Mouse (Mus musculus): ENCODE measurements around the gene Tm4sf19. TPM values are rescaled to one million over a fixed set of nuclear protein-coding genes. Genes with fewer than 3 reads are reported as not detected.

The Tm4sf19 gene
- 0.14 TPM in 1 of 2 replicates, not detected in the other for polyA plus RNA-seq (2014; fragmentation: Nextera tagmentation; extraction: Ambion mirVana)

DNA sequence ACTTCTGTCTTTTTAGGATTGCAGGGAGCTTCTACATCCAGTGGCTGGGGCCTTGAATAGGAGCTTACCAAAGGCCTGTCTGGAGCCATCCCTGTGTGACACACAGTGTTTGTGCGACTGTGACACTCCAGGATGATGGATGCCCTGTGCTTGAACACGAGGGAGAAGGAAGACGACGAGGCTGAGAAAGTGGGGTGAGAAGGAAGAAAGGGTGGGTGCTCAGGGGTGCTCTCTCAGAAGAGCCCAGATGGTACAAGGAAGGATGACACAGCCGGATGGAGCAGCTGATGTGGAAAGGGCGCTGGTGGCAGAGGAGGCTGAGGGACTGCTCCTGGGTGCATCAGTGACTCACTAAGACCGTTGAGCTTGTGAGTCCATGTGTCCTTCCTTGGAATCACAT is at the start of gene Tm4sf19:
TSS of gene Tm4sf19 (plus strand) at position 240 of the 400 bp plus-strand sequence.
- H3K27me3 ChIP-seq (replicated peaks; ENCODE audit: control insufficient read depth, insufficient read depth, low read length): no peaks in the 10 kb centered on the region
- H3K9me3 ChIP-seq (ENCODE audit: control insufficient read depth, low read length): no peaks in the 10 kb centered on the region
- H3K36me3 ChIP-seq (ENCODE audit: control insufficient read depth, insufficient read depth, low read length): no peaks in the 10 kb centered on the region
- ATAC-seq (ENCODE audit: low read depth) (no peak), DNase-seq (ENCODE audit: low spot score) (no peak)
- H3K4me1 ChIP-seq (ENCODE audit: control insufficient read depth, insufficient read depth, low read length): no peaks in the 10 kb centered on the region; the same call in 1 of the 2 replicates
- H3K4me3 ChIP-seq (ENCODE audit: low read depth, low read length): no peak within 1 kb of the TSS
- 87% methylated on average over 7 of the region's 7 CpGs for WGBS
- H3K27ac ChIP-seq (replicated peaks; ENCODE audit: low read depth, low read length): no peak within 1 kb of the TSS
- H3K9ac ChIP-seq (ENCODE audit: low read depth, low read length): no peak within 1 kb of the TSS
- no peak within 1 kb of the TSS for H3K4me2 ChIP-seq (ENCODE audit: low read depth, low read length)

DNA sequence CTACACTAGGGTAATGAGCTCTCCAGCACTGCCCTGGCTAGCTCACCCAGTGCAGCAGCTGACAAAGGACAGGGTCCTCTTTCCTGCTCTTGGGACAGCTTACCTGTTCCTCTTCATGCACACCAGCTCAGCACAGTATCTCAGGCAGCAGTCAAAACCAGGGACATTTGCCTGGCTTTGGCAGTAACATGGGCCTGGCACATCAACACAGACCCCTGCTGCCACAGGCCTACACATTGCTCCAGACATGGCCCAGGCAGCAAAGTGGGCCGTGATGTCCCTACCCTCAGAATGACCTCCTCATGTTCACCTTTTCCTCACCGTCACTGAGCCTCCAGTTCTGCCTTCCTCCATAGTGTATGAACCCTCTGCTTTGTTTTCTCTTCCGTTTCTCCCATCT is 49.5 kb upstream of the Tm4sf19 start:
- Histone ChIP-seq H3K4me3 (ENCODE audit: low read depth, low read length) (no peak overlapping the region), H3K27ac (replicated peaks; ENCODE audit: low read depth, low read length) (no peak overlapping the region), H3K4me2 (ENCODE audit: low read depth, low read length) (no peak overlapping the region), H3K9ac (ENCODE audit: low read depth, low read length) (no peak overlapping the region), H3K27me3 (replicated peaks; ENCODE audit: control insufficient read depth, insufficient read depth, low read length) (no peaks in the 10 kb centered on the region), H3K36me3 (ENCODE audit: control insufficient read depth, insufficient read depth, low read length) (peaks cover 24% of the 10 kb centered on the region), H3K9me3 (ENCODE audit: control insufficient read depth, low read length) (no peaks in the 10 kb centered on the region), H3K4me1 (ENCODE audit: control insufficient read depth, insufficient read depth, low read length) (no peaks in the 10 kb centered on the region)
- no peak for ATAC-seq (ENCODE audit: low read depth)
- 85% methylated on average over 3 of the region's 3 CpGs for whole genome bisulfite sequencing
- no peak for DNase-seq (ENCODE audit: low spot score)

DNA sequence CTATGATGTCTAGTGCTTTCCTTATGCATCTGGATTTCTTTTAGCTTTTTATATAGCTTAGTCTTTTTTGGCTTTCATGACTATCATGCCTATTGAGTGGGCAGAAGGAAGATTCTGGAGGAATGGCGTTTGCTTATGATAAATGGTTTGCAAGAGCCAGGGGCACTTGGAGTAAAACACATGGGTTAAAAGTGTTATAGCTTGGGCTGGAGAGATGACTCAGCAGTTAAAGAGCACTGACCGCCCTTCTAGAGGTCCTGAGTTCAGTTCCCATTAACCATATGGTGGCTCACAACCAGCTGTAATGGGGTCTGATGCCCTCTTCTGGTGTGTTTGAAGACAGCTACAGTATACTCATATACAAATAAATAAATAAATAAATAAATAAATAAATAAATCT is 36.8 kb upstream of the Tm4sf19 start:
- 89% methylated on average over 2 of the region's 2 CpGs for WGBS
- Histone ChIP-seq H3K36me3 (ENCODE audit: control insufficient read depth, insufficient read depth, low read length) (peaks cover 50% of the 10 kb centered on the region), H3K27me3 (replicated peaks; ENCODE audit: control insufficient read depth, insufficient read depth, low read length) (no peaks in the 10 kb centered on the region), H3K4me2 (ENCODE audit: low read depth, low read length) (no peak overlapping the region), H3K27ac (replicated peaks; ENCODE audit: low read depth, low read length) (no peak overlapping the region), H3K9me3 (ENCODE audit: control insufficient read depth, low read length) (no peaks in the 10 kb centered on the region), H3K4me1 (ENCODE audit: control insufficient read depth, insufficient read depth, low read length) (no peaks in the 10 kb centered on the region), H3K9ac (ENCODE audit: low read depth, low read length) (no peak overlapping the region), H3K4me3 (ENCODE audit: low read depth, low read length) (no peak overlapping the region)
- no peak for DNase-seq (ENCODE audit: low spot score)
- no peak for ATAC-seq (ENCODE audit: low read depth)

DNA sequence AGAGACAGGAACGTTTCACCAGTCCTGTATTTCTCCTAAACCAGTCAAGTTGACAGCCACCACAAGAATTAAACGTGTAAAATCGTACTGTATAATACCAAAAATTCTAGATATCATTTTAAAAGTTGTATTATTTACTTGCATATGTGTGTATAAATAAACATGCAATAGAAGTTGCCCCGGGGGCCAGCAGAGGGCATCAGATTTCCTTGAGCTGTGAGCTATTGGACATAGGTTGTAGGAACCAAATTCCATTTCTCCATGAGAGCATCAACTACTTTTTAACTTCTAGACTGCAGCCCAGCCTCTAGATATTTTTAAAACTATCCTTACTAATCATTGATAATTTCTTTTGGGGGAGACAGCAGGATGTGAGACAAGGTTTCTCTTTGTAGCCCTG is 29.0 kb upstream of the Tm4sf19 start:
- Histone ChIP-seq H3K9ac (ENCODE audit: low read depth, low read length) (no peak overlapping the region), H3K36me3 (ENCODE audit: control insufficient read depth, insufficient read depth, low read length) (peaks cover 77% of the 10 kb centered on the region), H3K4me2 (ENCODE audit: low read depth, low read length) (no peak overlapping the region), H3K27ac (replicated peaks; ENCODE audit: low read depth, low read length) (no peak overlapping the region), H3K27me3 (replicated peaks; ENCODE audit: control insufficient read depth, insufficient read depth, low read length) (no peaks in the 10 kb centered on the region), H3K4me3 (ENCODE audit: low read depth, low read length) (no peak overlapping the region), H3K9me3 (ENCODE audit: control insufficient read depth, low read length) (no peaks in the 10 kb centered on the region), H3K4me1 (ENCODE audit: control insufficient read depth, insufficient read depth, low read length) (no peaks in the 10 kb centered on the region)
- DNase-seq (ENCODE audit: low spot score) (peak; percentile 21), ATAC-seq (ENCODE audit: low read depth) (no peak)
- 89% methylated on average over 4 of the region's 4 CpGs for WGBS

DNA sequence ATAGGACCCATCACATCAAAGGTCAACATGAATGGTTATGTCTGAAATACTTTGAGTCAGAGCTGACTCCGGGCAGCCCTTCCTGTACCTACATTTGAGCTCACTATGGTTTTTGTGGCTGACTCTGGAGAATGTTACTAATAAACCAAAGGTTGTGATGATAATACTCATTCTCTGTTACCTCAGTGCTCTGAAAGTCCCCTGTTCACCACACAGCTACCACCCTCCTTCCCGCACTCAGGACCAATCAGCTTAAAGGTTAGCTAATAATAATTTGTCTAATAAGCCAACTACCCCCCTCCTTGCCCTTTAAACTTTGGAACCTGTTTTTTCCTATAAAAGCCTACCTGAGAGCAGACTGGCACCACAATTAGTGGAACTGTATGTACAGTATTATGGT is 20.7 kb upstream of the Tm4sf19 start:
- Histone ChIP-seq H3K9me3 (ENCODE audit: control insufficient read depth, low read length) (no peaks in the 10 kb centered on the region), H3K4me3 (ENCODE audit: low read depth, low read length) (no peak overlapping the region), H3K9ac (ENCODE audit: low read depth, low read length) (no peak overlapping the region), H3K27me3 (replicated peaks; ENCODE audit: control insufficient read depth, insufficient read depth, low read length) (no peaks in the 10 kb centered on the region), H3K36me3 (ENCODE audit: control insufficient read depth, insufficient read depth, low read length) (peaks cover 89% of the 10 kb centered on the region), H3K4me1 (ENCODE audit: control insufficient read depth, insufficient read depth, low read length) (no peaks in the 10 kb centered on the region), H3K4me2 (ENCODE audit: low read depth, low read length) (no peak overlapping the region), H3K27ac (replicated peaks; ENCODE audit: low read depth, low read length) (no peak overlapping the region)
- DNase-seq (ENCODE audit: low spot score) (no peak), ATAC-seq (ENCODE audit: low read depth) (no peak)
- WGBS: 90% methylated on average over 2 of the region's 2 CpGs

- Histone ChIP-seq H3K27ac (replicated peaks; ENCODE audit: low read depth, low read length) (no peak overlapping the region), H3K36me3 (ENCODE audit: control insufficient read depth, insufficient read depth, low read length) (peaks cover 84% of the 10 kb centered on the region), H3K4me2 (ENCODE audit: low read depth, low read length) (no peak overlapping the region), H3K4me3 (ENCODE audit: low read depth, low read length) (no peak overlapping the region), H3K9ac (ENCODE audit: low read depth, low read length) (no peak overlapping the region), H3K9me3 (ENCODE audit: control insufficient read depth, low read length) (no peaks in the 10 kb centered on the region), H3K27me3 (replicated peaks; ENCODE audit: control insufficient read depth, insufficient read depth, low read length) (no peaks in the 10 kb centered on the region), H3K4me1 (ENCODE audit: control insufficient read depth, insufficient read depth, low read length) (no peaks in the 10 kb centered on the region)
- DNase-seq (ENCODE audit: low spot score) (no peak), ATAC-seq (ENCODE audit: low read depth) (no peak)
Observed at GRCm38 (mm10) chr16:32382901-32383300, 17.4 kb upstream of the Tm4sf19 start.

- 84% methylated on average over 2 of the region's 2 CpGs for WGBS
- Histone ChIP-seq H3K4me2 (ENCODE audit: low read depth, low read length) (no peak overlapping the region), H3K4me3 (ENCODE audit: low read depth, low read length) (no peak overlapping the region), H3K9ac (ENCODE audit: low read depth, low read length) (no peak overlapping the region), H3K27ac (replicated peaks; ENCODE audit: low read depth, low read length) (no peak overlapping the region), H3K36me3 (ENCODE audit: control insufficient read depth, insufficient read depth, low read length) (peaks cover 73% of the 10 kb centered on the region), H3K27me3 (replicated peaks; ENCODE audit: control insufficient read depth, insufficient read depth, low read length) (no peaks in the 10 kb centered on the region), H3K4me1 (ENCODE audit: control insufficient read depth, insufficient read depth, low read length) (no peaks in the 10 kb centered on the region), H3K9me3 (ENCODE audit: control insufficient read depth, low read length) (no peaks in the 10 kb centered on the region)
- ATAC-seq (ENCODE audit: low read depth) (no peak), DNase-seq (ENCODE audit: low spot score) (no peak)
Observed at GRCm38 (mm10) chr16:32384885-32385284, 15.4 kb upstream of the Tm4sf19 start.

DNA sequence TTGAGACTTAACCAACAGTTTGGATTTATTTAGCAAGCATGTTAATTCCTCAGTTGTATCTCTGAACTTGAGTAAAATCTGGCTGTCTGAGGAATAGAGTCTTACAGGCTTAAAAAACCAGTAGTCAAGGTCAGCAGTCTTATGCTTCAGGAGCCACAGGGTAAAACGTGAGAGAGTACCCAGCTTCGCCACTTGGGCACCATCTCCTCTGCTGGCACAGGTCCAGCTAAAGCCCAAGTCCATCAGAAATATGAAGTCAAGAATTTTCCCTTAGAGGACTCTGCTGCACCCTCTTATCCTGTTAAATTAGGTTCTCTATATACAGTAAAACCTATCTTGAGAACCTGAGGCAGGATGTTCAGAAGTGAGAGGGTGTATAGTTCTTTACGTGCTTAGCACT is 13.5 kb upstream of the Tm4sf19 start:
- no peak overlapping the region for H3K9ac ChIP-seq (ENCODE audit: low read depth, low read length)
- peaks cover 73% of the 10 kb centered on the region for H3K36me3 ChIP-seq (ENCODE audit: control insufficient read depth, insufficient read depth, low read length)
- WGBS: 86% methylated on average over 3 of the region's 3 CpGs
- H3K27ac ChIP-seq (replicated peaks; ENCODE audit: low read depth, low read length): no peak overlapping the region
- H3K27me3 ChIP-seq (replicated peaks; ENCODE audit: control insufficient read depth, insufficient read depth, low read length): no peaks in the 10 kb centered on the region
- H3K4me3 ChIP-seq (ENCODE audit: low read depth, low read length): no peak overlapping the region
- H3K9me3 ChIP-seq (ENCODE audit: control insufficient read depth, low read length): no peaks in the 10 kb centered on the region
- no peak for ATAC-seq (ENCODE audit: low read depth)
- no peak for DNase-seq (ENCODE audit: low spot score)
- H3K4me1 ChIP-seq (ENCODE audit: control insufficient read depth, insufficient read depth, low read length): no peaks in the 10 kb centered on the region
- H3K4me2 ChIP-seq (ENCODE audit: low read depth, low read length): no peak overlapping the region

- no peaks in the 10 kb centered on the region for H3K9me3 ChIP-seq (ENCODE audit: control insufficient read depth, low read length)
Observed at GRCm38 (mm10) chr16:32389049-32389448, 11.3 kb upstream of the Tm4sf19 start.

More at GRCm38 (mm10) chr16:32389049-32389448, 11.3 kb upstream of the Tm4sf19 start:
- Histone ChIP-seq H3K9ac (ENCODE audit: low read depth, low read length) (no peak overlapping the region), H3K27me3 (replicated peaks; ENCODE audit: control insufficient read depth, insufficient read depth, low read length) (no peaks in the 10 kb centered on the region), H3K4me3 (ENCODE audit: low read depth, low read length) (no peak overlapping the region), H3K4me2 (ENCODE audit: low read depth, low read length) (no peak overlapping the region), H3K36me3 (ENCODE audit: control insufficient read depth, insufficient read depth, low read length) (peaks cover 67% of the 10 kb centered on the region), H3K4me1 (ENCODE audit: control insufficient read depth, insufficient read depth, low read length) (no peaks in the 10 kb centered on the region), H3K27ac (replicated peaks; ENCODE audit: low read depth, low read length) (no peak overlapping the region)
- DNase-seq (ENCODE audit: low spot score): no peak
- ATAC-seq (ENCODE audit: low read depth): no peak
